Mouse (Mus musculus) liver, adult 2 months (tissue): Measurements from ENCODE around the gene Ryk.

Experiments
- CTCF ChIP-seq: fragments of 200-500 bp; IDR thresholded peaks from 2 replicates; pipeline ENCODE4 v1.5.1; 2011; ENCODE audit warnings: low read depth, low read length, control low read depth
- POLR2A ChIP-seq: fragments of 200-500 bp; IDR thresholded peaks from 2 replicates; pipeline ENCODE4 v1.6.1; 2011; ENCODE audit warnings: low read length, control low read depth; ENCODE audit not compliant: insufficient read depth; ENCODE audit errors: extremely low read depth

DNA sequence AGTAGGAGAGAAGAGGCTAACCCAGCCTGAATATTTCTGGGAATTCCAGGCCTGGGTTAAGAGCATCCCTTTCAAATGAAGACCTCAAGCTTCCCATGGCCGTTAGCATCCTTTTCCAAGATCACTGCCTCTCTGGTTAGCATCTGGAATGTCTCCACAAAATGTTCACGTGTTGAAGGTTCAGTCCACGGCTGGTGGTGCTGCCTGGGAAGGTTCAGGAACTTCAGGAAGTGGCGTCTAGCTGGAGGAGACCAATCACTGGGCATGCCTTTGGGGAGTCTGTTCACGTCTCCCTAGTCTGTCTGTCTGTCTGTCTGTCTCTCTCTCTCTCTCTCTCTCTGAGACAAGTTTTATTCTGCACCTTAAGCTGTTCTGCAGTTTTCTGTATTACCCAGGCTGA lies 84.8 kb downstream of the Ryk start:
- TF ChIP-seq CTCF (no peak), POLR2A (no peak)
